Mouse (Mus musculus) hindbrain, postnatal 0 days (tissue): ENCODE measurements around the gene Btbd9. TPM values are rescaled to one million over a fixed set of nuclear protein-coding genes. Genes with fewer than 3 reads are reported as not detected.
A peak's percentile ranks its signal among the peaks of the same experiment; 100 is the strongest.

ENCODE experiments used
- ATAC-seq: fragments of 200-750 bp; cut with Nextera tagmentation; 2 replicates; pipeline ENCODE4 v1.8.0; 2017; ENCODE audit warnings: mild to moderate bottlenecking, moderate TSS enrichment, moderate library complexity
- DNase-seq: peaks from one replicate; pipeline ENCODE4 v3.0.0-alpha.2; 2015; ENCODE audit warnings: low spot score
- H3K27ac ChIP-seq: fragments of 300-500 bp; sonication (generic); 2 replicates; pipeline ENCODE4 v1.5.1; 2014; ENCODE audit warnings: mild to moderate bottlenecking
- H3K27me3 ChIP-seq: fragments of 300-500 bp; sonication (generic); 2 replicates; pipeline ENCODE4 v1.6.1; 2014; ENCODE audit warnings: low read length, mixed read lengths; ENCODE audit not compliant: insufficient read depth
- H3K36me3 ChIP-seq: fragments of 300-500 bp; sonication (generic); 2 replicates; pipeline ENCODE4 v1.6.1; 2014; ENCODE audit warnings: low read length, mixed read lengths; ENCODE audit not compliant: insufficient read depth
- H3K4me1 ChIP-seq: fragments of 300-500 bp; sonication (generic); 2 replicates; pipeline ENCODE4 v1.6.1; 2014; ENCODE audit warnings: antibody characterized with exemption, low read length, mixed read lengths; ENCODE audit not compliant: insufficient read depth
- H3K4me2 ChIP-seq: fragments of 300-500 bp; sonication (generic); 2 replicates; pipeline ENCODE4 v1.6.1; 2014; ENCODE audit warnings: low read depth, mild to moderate bottlenecking, low read length, moderate library complexity, mixed read lengths
- H3K4me3 ChIP-seq: fragments of 300-500 bp; sonication (generic); 2 replicates; pipeline ENCODE4 v1.5.1; 2014; ENCODE audit warnings: low read length
- H3K9ac ChIP-seq: fragments of 300-500 bp; sonication (generic); replicated peaks from 2 replicates; pipeline ENCODE4 v1.6.1; 2014; ENCODE audit warnings: mild to moderate bottlenecking, low read length, moderate library complexity, mixed read lengths
- H3K9me3 ChIP-seq: fragments of 300-500 bp; sonication (generic); 2 replicates; pipeline ENCODE4 v1.6.1; 2016; ENCODE audit warnings: low read length, mixed read lengths
- CTCF ChIP-seq: IDR thresholded peaks from 2 replicates; pipeline ENCODE4 v1.5.1; 2016; ENCODE audit warnings: antibody characterized with exemption, control low read depth, low read depth
- WGBS: fragments of 180-500 bp; shearing (Covaris S2); extraction: QIAGEN DNeasy Blood & Tissue Kit; methylation state at CpG from one replicate; pipeline ENCODE4 v1.1.7; 2014; 5-methylcytosine and 5-hydroxymethylcytosine counted together
- polyA plus RNA-seq: library from polyadenylated mRNA; unstranded; fragments of >200 nt; fragmentation: Nextera tagmentation; extraction: Ambion mirVana; gene quantifications from 2 replicates; pipeline ENCODE4 v1.2.1, GENCODE M21; 2015
- total RNA-seq: library from RNA; depleted of rRNA; stranded (reverse); fragments of >200 nt; gene quantifications from 2 replicates; pipeline ENCODE4 v1.2.3, GENCODE M21; 2014

The Btbd9 gene
- total and polyA plus RNA-seq, 2 experiments from 2014 or later, result 67.7 to 122 TPM

- H3K9ac ChIP-seq, result no peak overlapping the region
- ATAC-seq (peak; percentile 28; the same call in 1 of the 2 replicates), DNase-seq (peak; percentile 53)
- H3K27ac ChIP-seq, result no peak overlapping the region; the same call in 1 of the 2 replicates
- no peaks in the 10 kb centered on the region for H3K27me3 ChIP-seq
- H3K4me3 ChIP-seq, result no peak overlapping the region
- no peaks in the 10 kb centered on the region for H3K9me3 ChIP-seq
- WGBS, result 25% methylated on average over 5 of the region's 5 CpGs
- H3K4me2 ChIP-seq, result no peak overlapping the region
- H3K36me3 ChIP-seq, result no peaks in the 10 kb centered on the region
- H3K4me1 ChIP-seq, result peaks cover 23% of the 10 kb centered on the region
- TF ChIP-seq CTCF, result no peak
Measured at GRCm38 (mm10) chr17:30225030-30225740, 351.1 kb downstream of the Btbd9 start.

- peaks cover 16% of the 10 kb centered on the region for H3K4me1 ChIP-seq
- WGBS, result 51% methylated on average over 12 of the region's 12 CpGs
- H3K4me3 ChIP-seq, result no peak overlapping the region
- ATAC-seq (no peak), DNase-seq (no peak)
- H3K27ac ChIP-seq, result no peak overlapping the region
- peaks cover 10% of the 10 kb centered on the region; the same call in 1 of the 2 replicates for H3K36me3 ChIP-seq
- H3K9ac ChIP-seq, result no peak overlapping the region
- no peaks in the 10 kb centered on the region for H3K9me3 ChIP-seq
- H3K27me3 ChIP-seq, result no peaks in the 10 kb centered on the region
- H3K4me2 ChIP-seq, result no peak overlapping the region
- no peak for TF ChIP-seq CTCF
Measured at GRCm38 (mm10) chr17:30222837-30223236, 353.5 kb downstream of the Btbd9 start.

GRCm38 (mm10) chr17:30222361-30222760 is 353.9 kb downstream of the Btbd9 start:
- Histone ChIP-seq H3K4me3 (no peak overlapping the region), H3K27me3 (no peaks in the 10 kb centered on the region), H3K4me2 (no peak overlapping the region), H3K36me3 (peaks cover 10% of the 10 kb centered on the region; the same call in 1 of the 2 replicates), H3K9ac (no peak overlapping the region), H3K27ac (no peak overlapping the region), H3K9me3 (no peaks in the 10 kb centered on the region), H3K4me1 (peaks cover 16% of the 10 kb centered on the region)
- peak; percentile 52 for TF ChIP-seq CTCF
- DNase-seq (no peak), ATAC-seq (peak; percentile 12; the same call in 1 of the 2 replicates)
- 71% methylated on average over 11 of the region's 11 CpGs for WGBS

- no peak overlapping the region for H3K9ac ChIP-seq
- TF ChIP-seq CTCF, result no peak
- ATAC-seq (no peak), DNase-seq (no peak)
- H3K4me2 ChIP-seq, result no peak overlapping the region
- H3K4me3 ChIP-seq, result no peak overlapping the region
- peaks cover 10% of the 10 kb centered on the region; the same call in 1 of the 2 replicates for H3K36me3 ChIP-seq
- 69% methylated on average over 14 of the region's 14 CpGs for WGBS
- no peaks in the 10 kb centered on the region for H3K27me3 ChIP-seq
- no peaks in the 10 kb centered on the region for H3K9me3 ChIP-seq
- H3K27ac ChIP-seq, result no peak overlapping the region
- peaks cover 16% of the 10 kb centered on the region for H3K4me1 ChIP-seq
Measured at GRCm38 (mm10) chr17:30221677-30222076, 354.6 kb downstream of the Btbd9 start.

- ATAC-seq (no peak), DNase-seq (no peak)
- H3K9me3 ChIP-seq, result no peaks in the 10 kb centered on the region
- H3K36me3 ChIP-seq, result peaks cover 15% of the 10 kb centered on the region
- H3K4me2 ChIP-seq, result no peak overlapping the region
- H3K4me3 ChIP-seq, result no peak overlapping the region
- TF ChIP-seq CTCF, result no peak
- no peaks in the 10 kb centered on the region for H3K4me1 ChIP-seq
- H3K27me3 ChIP-seq, result no peaks in the 10 kb centered on the region
- no peak overlapping the region for H3K9ac ChIP-seq
- no peak overlapping the region for H3K27ac ChIP-seq
- WGBS, result 77% methylated on average over 4 of the region's 4 CpGs
Measured at GRCm38 (mm10) chr17:30215741-30216140, 360.5 kb downstream of the Btbd9 start.

GRCm38 (mm10) chr17:30214393-30214792 is 361.9 kb downstream of the Btbd9 start:
- Histone ChIP-seq H3K4me3 (no peak overlapping the region), H3K4me1 (no peaks in the 10 kb centered on the region), H3K36me3 (peaks cover 11% of the 10 kb centered on the region), H3K27ac (no peak overlapping the region), H3K9me3 (no peaks in the 10 kb centered on the region), H3K27me3 (no peaks in the 10 kb centered on the region), H3K4me2 (no peak overlapping the region), H3K9ac (no peak overlapping the region)
- TF ChIP-seq CTCF, result no peak
- WGBS, result 86% methylated on average over 6 of the region's 6 CpGs
- DNase-seq (no peak), ATAC-seq (no peak)

GRCm38 (mm10) chr17:30213371-30213770 is 362.9 kb downstream of the Btbd9 start:
- H3K4me1 ChIP-seq, result no peaks in the 10 kb centered on the region
- ATAC-seq, result no peak
- no peaks in the 10 kb centered on the region for H3K9me3 ChIP-seq
- no peak for TF ChIP-seq CTCF
- no peak overlapping the region for H3K9ac ChIP-seq
- H3K27ac ChIP-seq, result no peak overlapping the region
- H3K4me2 ChIP-seq, result no peak overlapping the region
- peaks cover 7% of the 10 kb centered on the region; the same call in 1 of the 2 replicates for H3K36me3 ChIP-seq
- H3K4me3 ChIP-seq, result no peak overlapping the region
- WGBS, result 88% methylated on average over 5 of the region's 5 CpGs
- H3K27me3 ChIP-seq, result no peaks in the 10 kb centered on the region
- DNase-seq, result no peak
